Comparison of ENCODE assay signal across 8 mouse cellular contexts in genomic region chr3:95938217-95938616, GRCm38 (mm10). TPM values are rescaled to one million over a fixed set of nuclear protein-coding genes. Genes with fewer than 3 reads are reported as not detected.
"Had no signal": no experiment of that assay in that cellular context is flagged by ENCODE, and none has a peak within 500 bp of the region (broad histone marks: within the 10 kb centered on the region; RNA-seq: fewer than 3 reads in every experiment).

No protein-coding gene starts in this region.

- ATAC-seq: midbrain, embryonic 15.5 days had no signal

- DNase-seq: kidney, postnatal 14 days; layer of hippocampus, adult 9-11 months; layer of hippocampus, postnatal 36 days; lung, adult 2 months; right cerebral cortex, adult 18-20 months; right cerebral cortex, postnatal 14 days had no signal

RNA-seq across cellular contexts. Expression of gene Car14, which starts 33.7 kb away (rescaled TPM):
- total RNA-seq: megakaryocyte, adult 5-6 weeks had no signal
